Mouse (Mus musculus) cerebellum, adult 2 months (tissue): ENCODE results near the gene Icmt.

Experiments used
- CTCF ChIP-seq: fragments of 200-500 bp; IDR thresholded peaks from 2 replicates; pipeline ENCODE4 v1.5.1; 2011; ENCODE audit warnings: low read depth, mild to moderate bottlenecking, control low read depth, low read length, moderate library complexity, borderline replicate concordance; ENCODE audit not compliant: insufficient read depth
- POLR2A ChIP-seq: fragments of 200-500 bp; IDR thresholded peaks from 2 replicates; pipeline ENCODE4 v1.6.1; 2011; ENCODE audit warnings: low read length, control low read depth, borderline replicate concordance; ENCODE audit not compliant: insufficient read depth

DNA sequence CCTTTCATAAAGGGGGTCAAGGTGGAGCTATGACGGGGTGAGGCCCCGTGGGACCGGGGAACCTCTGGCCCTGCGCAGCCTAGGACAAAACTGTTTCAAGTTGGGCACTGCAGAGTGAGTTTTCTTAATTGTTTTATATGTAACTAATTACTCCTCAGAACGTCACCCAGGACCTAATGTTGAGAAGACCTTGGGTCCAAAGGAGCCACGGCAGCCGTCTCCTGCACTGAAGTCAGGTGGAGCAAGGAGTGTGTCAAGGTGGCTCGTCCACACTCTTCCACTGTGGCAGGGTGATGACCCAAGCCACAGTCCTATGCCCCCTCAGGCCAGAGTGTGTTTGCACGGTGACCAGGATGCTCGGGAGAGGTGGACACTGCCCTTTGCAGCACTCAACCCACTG, 6.1 kb downstream of the Icmt start:
- TF ChIP-seq CTCF (no peak), POLR2A (no peak)
